Mouse (Mus musculus): ENCODE data around the gene Polg2.

DNA sequence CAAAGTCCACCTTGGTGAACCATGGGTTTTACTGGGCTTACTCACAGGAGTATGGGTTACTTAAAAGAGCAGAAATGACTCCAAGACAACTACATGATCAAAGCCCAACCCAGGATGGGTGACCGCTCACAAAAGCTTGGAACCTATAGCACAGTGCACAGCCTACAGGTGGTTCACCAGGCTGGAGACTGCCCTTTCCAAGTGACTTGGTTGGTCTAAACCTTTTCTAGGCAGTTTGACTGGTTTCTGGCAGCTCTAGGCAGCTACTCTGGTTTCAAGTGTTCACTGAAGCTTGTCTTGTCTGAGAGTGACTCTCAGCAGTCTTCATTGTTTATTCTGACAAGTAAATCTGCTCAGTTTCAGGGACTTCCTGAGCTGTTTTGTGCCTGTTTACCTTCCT is 49.7 kb downstream of the Polg2 start:
- TF ChIP-seq CTCF (IDR thresholded peaks at IDR 0.05) (no peak), EP300 (IDR thresholded peaks at IDR 0.05) (no peak)
